Mouse (Mus musculus) lung, embryonic 15.5 days (tissue): ENCODE results near the gene Clba1. TPM values are rescaled to one million over a fixed set of nuclear protein-coding genes. Genes with fewer than 3 reads are reported as not detected.

Source experiments
- ATAC-seq: fragments of 200-750 bp; cut with Nextera tagmentation; 2 replicates; pipeline ENCODE4 v1.8.0; 2017; ENCODE audit warnings: moderate number of reproducible peaks, borderline replicate concordance; ENCODE audit not compliant: low FRiP score, low TSS enrichment; ENCODE audit errors: extremely low read depth
- H3K27ac ChIP-seq: fragments of 300-500 bp; sonication (generic); 2 replicates; pipeline ENCODE4 v1.5.1; 2015; ENCODE audit warnings: moderate library complexity, mild to moderate bottlenecking, inconsistent platforms
- H3K27me3 ChIP-seq: fragments of 300-500 bp; sonication (generic); 2 replicates; pipeline ENCODE4 v1.6.1; 2015; ENCODE audit warnings: inconsistent platforms
- H3K36me3 ChIP-seq: fragments of 300-500 bp; sonication (generic); 2 replicates; pipeline ENCODE4 v1.6.1; 2015; ENCODE audit warnings: inconsistent platforms
- H3K4me1 ChIP-seq: fragments of 300-500 bp; sonication (generic); 2 replicates; pipeline ENCODE4 v1.6.1; 2015; ENCODE audit warnings: inconsistent platforms
- H3K4me2 ChIP-seq: fragments of 300-500 bp; sonication (generic); 2 replicates; pipeline ENCODE4 v1.6.1; 2015; ENCODE audit warnings: inconsistent platforms, mild to moderate bottlenecking, moderate library complexity
- H3K4me3 ChIP-seq: fragments of 300-500 bp; sonication (generic); 2 replicates; pipeline ENCODE4 v1.5.1; 2015; ENCODE audit warnings: mild to moderate bottlenecking, inconsistent platforms
- H3K9ac ChIP-seq: fragments of 300-500 bp; sonication (generic); 2 replicates; pipeline ENCODE4 v1.6.1; 2015; ENCODE audit warnings: inconsistent platforms
- H3K9me3 ChIP-seq: fragments of 300-500 bp; sonication (generic); 2 replicates; pipeline ENCODE4 v1.6.1; 2016; ENCODE audit warnings: inconsistent platforms
- WGBS: fragments of 180-500 bp; shearing (Covaris S2); methylation state at CpG from one replicate; pipeline ENCODE4 v1.1.7; 2015; 5-methylcytosine and 5-hydroxymethylcytosine counted together
- polyA plus RNA-seq: library from polyadenylated mRNA; unstranded; fragments of >200 nt; fragmentation: Nextera tagmentation; extraction: Ambion mirVana; gene quantifications from 2 replicates; pipeline ENCODE4 v1.2.1, GENCODE M21; 2015

Gene Clba1
- polyA plus RNA-seq, 1 experiment from 2014 or later: 7.4 TPM

DNA sequence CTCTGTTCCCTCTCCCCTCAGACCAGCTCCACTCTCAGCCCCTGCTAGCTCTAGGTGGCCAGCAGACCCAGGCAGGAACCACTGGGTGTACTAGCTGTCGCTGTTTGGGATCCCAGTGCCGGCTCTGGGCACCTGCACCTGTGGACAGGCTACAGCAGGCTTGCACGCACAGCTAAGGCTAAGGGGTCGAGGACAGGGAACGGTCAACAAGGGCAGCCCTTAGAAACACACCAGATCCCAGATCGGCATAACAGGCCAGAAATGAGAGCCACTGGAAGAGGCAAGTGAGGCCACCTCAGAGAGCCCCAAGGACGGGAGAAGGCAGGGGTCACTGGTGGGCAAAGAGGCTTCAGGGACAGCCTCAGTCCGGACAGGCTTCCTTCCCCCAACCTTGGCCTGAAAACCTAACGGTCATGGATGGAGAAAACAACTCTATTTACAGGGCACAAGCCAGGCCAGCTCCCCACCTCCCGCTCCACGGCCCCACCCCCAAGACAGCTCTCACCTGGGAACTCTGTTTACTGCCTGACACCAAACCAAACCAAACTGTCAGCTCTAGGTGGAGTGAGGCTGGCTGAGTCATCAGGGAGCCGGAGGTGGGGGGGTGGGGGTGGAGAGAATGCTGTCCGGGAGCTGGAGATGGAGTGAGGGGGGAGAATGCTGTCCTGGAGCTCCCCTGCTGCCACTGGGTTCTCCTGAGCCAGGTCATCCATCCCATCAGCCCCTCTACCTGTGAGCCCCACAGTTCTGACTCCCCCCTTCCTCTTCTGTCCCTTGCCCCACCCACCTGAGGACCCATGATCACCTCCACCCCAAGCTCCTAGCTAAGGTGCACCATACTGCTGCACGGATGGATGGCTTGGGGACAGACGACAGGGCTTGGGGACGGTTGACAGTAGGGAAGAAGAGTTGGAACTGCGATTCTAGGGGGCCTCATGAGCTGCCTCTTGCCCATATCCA, 11.9 kb upstream of the Clba1 start:
- Histone ChIP-seq H3K4me2 (no peak overlapping the region; the same call in 1 of the 2 replicates), H3K9me3 (no peaks in the 10 kb centered on the region), H3K36me3 (no peaks in the 10 kb centered on the region), H3K4me1 (peaks cover 71% of the 10 kb centered on the region), H3K4me3 (no peak overlapping the region), H3K27ac (no peak overlapping the region), H3K27me3 (peaks cover 25% of the 10 kb centered on the region), H3K9ac (no peak overlapping the region)
- ATAC-seq: no peak
- 33% methylated on average over 17 of the region's 17 CpGs for WGBS

DNA sequence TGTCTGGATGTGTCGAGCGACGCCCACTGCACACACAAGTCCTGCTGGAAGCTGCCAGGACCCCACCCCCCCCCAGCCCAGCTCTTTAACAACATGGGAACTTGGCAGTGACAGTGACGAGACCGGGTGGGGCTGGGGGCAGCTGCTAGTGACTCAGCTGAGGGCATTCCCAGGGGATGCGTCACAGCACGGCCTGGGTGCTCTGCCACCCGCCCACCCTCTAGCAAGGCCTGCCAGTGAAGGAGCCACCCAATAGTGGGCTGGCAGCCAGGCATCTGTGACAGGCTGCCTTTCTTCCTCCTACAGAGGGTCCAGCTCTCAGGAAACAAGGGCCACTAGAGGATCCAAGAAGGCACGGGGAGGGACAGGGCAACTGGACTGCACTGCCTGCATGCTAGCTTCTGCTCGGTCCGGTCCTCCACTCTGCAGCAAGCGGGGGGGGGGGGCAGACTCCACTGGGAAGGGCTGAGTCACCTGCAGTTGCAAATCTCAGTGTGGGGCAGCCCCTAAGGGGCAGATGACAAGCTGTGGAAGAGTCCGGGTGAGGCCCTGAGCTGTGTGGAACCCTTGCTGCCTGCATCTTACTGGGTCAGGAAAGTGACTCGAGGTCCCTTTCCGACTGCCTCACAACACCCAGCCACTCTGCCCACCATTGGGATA, 10.9 kb upstream of the Clba1 start:
- no peak overlapping the region for H3K4me3 ChIP-seq
- H3K4me2 ChIP-seq: peak overlapping the region; percentile 19
- H3K27me3 ChIP-seq: peaks cover 33% of the 10 kb centered on the region
- peaks cover 80% of the 10 kb centered on the region for H3K4me1 ChIP-seq
- peak; percentile 27; the same call in 1 of the 2 replicates for ATAC-seq
- H3K27ac ChIP-seq: no peak overlapping the region
- no peaks in the 10 kb centered on the region for H3K36me3 ChIP-seq
- H3K9me3 ChIP-seq: no peaks in the 10 kb centered on the region
- 36% methylated on average over 15 of the region's 15 CpGs for WGBS
- no peak overlapping the region for H3K9ac ChIP-seq

DNA sequence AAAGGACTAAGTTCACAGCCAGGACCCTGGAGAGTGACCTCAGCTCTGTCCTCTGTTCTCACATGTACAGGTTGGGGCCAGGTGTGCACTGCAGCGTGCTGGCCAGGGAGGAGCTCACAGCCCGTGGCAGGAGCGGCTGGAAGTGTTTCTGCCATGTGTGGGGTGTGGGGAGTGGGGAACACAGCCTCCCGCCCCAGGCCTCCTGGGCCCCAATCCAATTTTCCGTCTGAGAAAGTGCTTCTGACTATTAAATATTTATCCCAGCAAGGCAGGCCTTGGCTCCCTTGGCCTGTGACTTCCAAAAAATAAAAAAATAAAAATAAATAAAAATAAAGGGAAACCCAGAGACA, 10.4 kb upstream of the Clba1 start:
- peak overlapping the region; percentile 19; the same call in 1 of the 2 replicates for H3K4me2 ChIP-seq
- no peak overlapping the region for H3K9ac ChIP-seq
- H3K4me1 ChIP-seq: peaks cover 80% of the 10 kb centered on the region
- H3K4me3 ChIP-seq: no peak overlapping the region
- no peaks in the 10 kb centered on the region for H3K36me3 ChIP-seq
- no peaks in the 10 kb centered on the region for H3K9me3 ChIP-seq
- peaks cover 38% of the 10 kb centered on the region for H3K27me3 ChIP-seq
- ATAC-seq: peak; percentile 19; the same call in 1 of the 2 replicates
- WGBS: 17% methylated on average over 5 of the region's 5 CpGs
- H3K27ac ChIP-seq: no peak overlapping the region

DNA sequence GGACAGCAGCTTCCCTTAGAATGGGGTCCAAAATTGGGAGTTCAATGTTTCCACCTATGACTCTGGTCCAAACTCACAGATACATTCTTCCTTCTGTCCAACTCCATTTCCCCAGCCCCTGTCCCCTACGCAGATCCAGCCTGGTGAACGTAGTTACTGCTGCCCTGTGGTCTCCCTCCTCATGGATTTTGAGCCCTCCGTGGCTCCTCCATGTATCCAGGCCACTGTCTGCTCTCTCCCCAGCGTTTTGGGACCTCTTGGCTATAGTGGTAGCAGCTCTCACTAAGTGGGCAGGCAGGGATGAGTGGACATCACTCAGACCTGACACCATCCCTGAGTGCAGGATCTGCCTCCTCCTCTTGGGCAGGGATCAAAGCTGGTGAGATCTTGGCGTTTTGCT, 10.0 kb upstream of the Clba1 start:
- no peaks in the 10 kb centered on the region for H3K36me3 ChIP-seq
- peaks cover 78% of the 10 kb centered on the region for H3K4me1 ChIP-seq
- ATAC-seq: no peak
- no peaks in the 10 kb centered on the region for H3K9me3 ChIP-seq
- H3K27me3 ChIP-seq: peaks cover 42% of the 10 kb centered on the region
- no peak overlapping the region for H3K4me3 ChIP-seq
- no peak overlapping the region for H3K9ac ChIP-seq
- no peak overlapping the region for H3K4me2 ChIP-seq
- WGBS: 56% methylated on average over 5 of the region's 5 CpGs
- H3K27ac ChIP-seq: no peak overlapping the region

DNA sequence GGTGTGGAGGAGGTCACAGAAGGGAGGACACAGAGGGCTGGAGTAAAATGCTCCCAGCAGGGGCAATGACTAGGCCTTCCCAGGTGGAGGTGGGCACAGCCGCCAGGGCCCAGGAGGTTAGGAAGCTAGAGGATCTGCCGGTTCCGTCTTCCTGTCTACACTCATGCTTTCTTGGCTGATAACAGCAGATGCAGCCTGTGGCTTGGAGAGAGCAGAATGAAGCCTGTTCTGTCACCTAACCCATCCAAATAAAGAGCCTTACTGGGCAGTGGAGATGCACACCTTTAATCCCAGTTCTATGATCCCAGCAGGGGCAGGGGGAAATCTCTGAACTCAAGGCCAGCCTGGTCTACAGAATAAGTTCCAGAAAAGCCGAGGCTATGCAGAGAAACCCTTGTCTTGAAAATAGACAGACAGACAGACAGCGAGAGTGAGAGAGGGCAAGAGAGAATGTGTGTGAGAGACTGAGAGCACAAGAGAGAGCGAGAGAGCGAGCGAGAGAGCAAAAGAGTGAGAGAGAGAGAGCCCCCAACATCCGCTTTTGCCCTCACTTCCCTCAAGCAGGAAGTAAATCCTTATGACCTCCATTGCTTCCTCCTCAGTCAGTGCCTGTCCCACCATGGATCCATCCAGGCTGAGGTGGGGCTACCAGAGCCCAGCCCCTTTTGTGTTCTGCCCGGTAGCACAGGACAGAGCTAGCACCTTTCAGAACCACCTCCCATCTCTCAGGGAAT, 9.3 kb upstream of the Clba1 start:
- no peak for ATAC-seq
- no peak overlapping the region for H3K9ac ChIP-seq
- H3K27ac ChIP-seq: no peak overlapping the region
- H3K27me3 ChIP-seq: peaks cover 49% of the 10 kb centered on the region
- no peak overlapping the region for H3K4me2 ChIP-seq
- no peak overlapping the region for H3K4me3 ChIP-seq
- H3K9me3 ChIP-seq: no peaks in the 10 kb centered on the region
- no peaks in the 10 kb centered on the region for H3K36me3 ChIP-seq
- H3K4me1 ChIP-seq: peaks cover 71% of the 10 kb centered on the region
- WGBS: 72% methylated on average over 10 of the region's 10 CpGs

DNA sequence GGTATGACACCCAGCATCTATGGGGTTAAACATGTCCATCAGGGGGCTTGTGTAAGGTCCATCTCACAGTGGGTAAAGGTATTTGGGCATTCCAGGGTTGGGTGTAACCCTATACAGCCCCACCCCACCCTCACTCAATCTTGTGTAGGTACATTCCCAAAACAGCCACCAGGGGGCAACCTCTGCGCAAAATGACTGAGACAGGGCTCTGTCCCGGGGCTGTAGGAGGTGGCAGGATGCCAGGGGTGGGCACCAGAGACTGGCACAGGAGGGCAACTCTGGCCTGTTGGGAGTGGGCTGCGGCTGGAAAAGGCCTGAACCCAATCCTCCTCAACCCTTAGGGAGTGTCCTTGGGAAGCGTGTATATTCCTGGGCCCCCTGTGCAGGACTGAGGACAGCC, 8.3 kb upstream of the Clba1 start:
- H3K27ac ChIP-seq: no peak overlapping the region
- H3K4me1 ChIP-seq: peaks cover 61% of the 10 kb centered on the region
- no peak overlapping the region for H3K9ac ChIP-seq
- no peaks in the 10 kb centered on the region for H3K36me3 ChIP-seq
- no peak overlapping the region for H3K4me3 ChIP-seq
- H3K27me3 ChIP-seq: peaks cover 55% of the 10 kb centered on the region
- WGBS: 6% methylated on average over 4 of the region's 4 CpGs
- H3K9me3 ChIP-seq: no peaks in the 10 kb centered on the region
- no peak; the same call in 1 of the 2 replicates for ATAC-seq
- no peak overlapping the region for H3K4me2 ChIP-seq

DNA sequence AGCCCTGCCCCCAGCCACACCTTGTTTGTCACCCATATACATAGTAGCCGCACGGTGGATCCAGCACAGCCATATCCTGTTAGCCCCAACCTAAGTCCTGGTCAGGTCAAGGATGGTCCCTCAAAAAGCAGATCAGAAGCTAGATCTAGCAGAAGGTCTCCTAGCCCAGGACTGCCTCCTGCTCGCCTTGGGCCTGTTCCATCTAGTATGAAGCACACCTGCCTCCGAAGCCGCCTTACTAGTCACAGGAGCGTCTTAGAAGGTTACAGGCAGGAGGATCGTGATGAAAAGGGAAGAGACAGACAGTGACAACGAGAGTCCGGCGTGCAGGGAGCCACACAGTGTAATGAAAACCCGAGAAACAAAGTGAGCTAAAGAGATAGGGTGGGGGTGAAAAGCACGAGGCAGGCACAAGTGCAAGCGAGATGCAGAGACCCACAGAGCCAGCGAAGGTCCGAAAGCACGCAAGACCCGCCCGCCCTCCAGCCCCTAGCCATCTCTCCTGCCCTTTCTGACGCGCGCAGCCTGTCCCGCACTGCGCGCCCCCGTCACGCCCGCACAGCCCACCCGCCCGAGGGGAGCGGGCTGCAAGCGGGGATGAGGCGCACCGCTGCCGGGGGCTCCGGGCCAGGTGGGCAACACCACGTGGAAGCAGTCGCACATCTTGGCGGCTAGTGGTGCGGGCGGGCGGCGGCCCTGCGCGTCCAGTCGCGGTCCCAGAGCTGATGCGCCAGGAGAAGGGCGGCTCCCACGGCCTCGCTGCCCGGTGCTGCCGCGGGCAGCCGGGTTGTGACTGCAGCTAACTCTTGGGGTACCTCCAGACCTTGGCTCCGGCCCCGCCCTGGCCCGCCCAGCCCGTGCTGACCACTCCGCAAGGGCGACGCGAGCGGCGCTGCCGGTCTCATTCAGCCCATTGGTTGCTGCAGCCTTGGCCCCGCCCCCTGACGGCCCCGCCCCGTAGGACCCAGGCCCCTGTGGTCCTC, 6.6 kb upstream of the Clba1 start, which contains the start of gene Ahnak2:
Gene Ahnak2, minus strand, starts transcription at position 794 of the 983 bp plus-strand sequence.
- peak; percentile 29; the same call in 1 of the 2 replicates for ATAC-seq
- Histone ChIP-seq H3K36me3 (no peaks in the 10 kb centered on the region), H3K27me3 (peaks cover 53% of the 10 kb centered on the region), H3K4me1 (peaks cover 48% of the 10 kb centered on the region), H3K4me3 (peak within 1 kb of the TSS; percentile 46), H3K9ac (peak within 1 kb of the TSS; percentile 38), H3K4me2 (peak within 1 kb of the TSS; percentile 98), H3K9me3 (no peaks in the 10 kb centered on the region), H3K27ac (no peak within 1 kb of the TSS)
- WGBS: 3% methylated on average over 64 of the region's 69 CpGs

DNA sequence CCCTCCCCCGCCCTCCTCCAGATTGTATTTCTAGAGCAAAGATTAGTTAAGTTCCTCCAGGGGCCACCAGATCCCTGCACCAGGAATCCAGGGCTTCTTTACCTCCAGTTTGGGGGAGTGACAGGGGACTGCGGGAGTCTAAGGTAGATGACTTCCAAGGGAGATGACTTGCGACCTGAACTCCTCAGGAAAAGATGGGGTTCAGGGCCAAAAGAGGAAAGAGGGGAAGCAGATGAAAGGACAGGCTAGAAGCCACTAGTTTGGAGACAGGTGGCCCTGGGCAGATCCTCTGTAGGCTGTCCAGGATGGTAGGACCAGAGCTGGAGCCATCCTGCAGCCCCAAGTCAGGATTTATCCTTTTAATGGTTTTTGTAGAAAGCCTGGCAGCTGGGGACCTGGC, 5.8 kb upstream of the Clba1 start:
- 15% methylated on average over 3 of the region's 3 CpGs for WGBS
- H3K4me1 ChIP-seq: peaks cover 40% of the 10 kb centered on the region
- peaks cover 50% of the 10 kb centered on the region for H3K27me3 ChIP-seq
- peak overlapping the region; percentile 98; the same call in 1 of the 2 replicates for H3K4me2 ChIP-seq
- H3K9me3 ChIP-seq: no peaks in the 10 kb centered on the region
- no peak for ATAC-seq
- H3K9ac ChIP-seq: no peak overlapping the region
- H3K4me3 ChIP-seq: no peak overlapping the region
- H3K27ac ChIP-seq: no peak overlapping the region
- no peaks in the 10 kb centered on the region for H3K36me3 ChIP-seq

DNA sequence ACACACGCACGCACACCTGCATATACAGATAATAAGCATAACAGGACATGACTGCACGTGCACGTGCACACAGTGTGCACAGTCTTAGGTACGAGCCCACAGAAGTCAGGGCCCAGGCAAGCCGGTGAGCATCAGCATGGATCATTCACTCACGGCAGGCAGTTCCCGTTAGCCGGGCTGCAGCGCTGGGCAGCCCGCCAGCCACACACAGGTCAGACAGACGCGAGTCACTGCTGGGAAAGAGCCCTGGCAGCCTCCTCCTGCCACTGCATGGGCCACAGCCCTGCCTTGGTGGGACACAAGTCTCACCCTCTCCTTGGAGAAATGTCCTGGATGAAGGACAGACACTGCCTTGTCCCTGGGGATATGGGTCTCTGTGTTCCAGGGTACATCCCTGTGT, 4.7 kb upstream of the Clba1 start:
- Histone ChIP-seq H3K27ac (no peak overlapping the region), H3K4me2 (no peak overlapping the region), H3K36me3 (no peaks in the 10 kb centered on the region), H3K4me1 (peaks cover 35% of the 10 kb centered on the region), H3K4me3 (no peak overlapping the region), H3K9me3 (no peaks in the 10 kb centered on the region), H3K27me3 (peaks cover 50% of the 10 kb centered on the region), H3K9ac (no peak overlapping the region)
- no peak for ATAC-seq
- 44% methylated on average over 13 of the region's 13 CpGs for WGBS

DNA sequence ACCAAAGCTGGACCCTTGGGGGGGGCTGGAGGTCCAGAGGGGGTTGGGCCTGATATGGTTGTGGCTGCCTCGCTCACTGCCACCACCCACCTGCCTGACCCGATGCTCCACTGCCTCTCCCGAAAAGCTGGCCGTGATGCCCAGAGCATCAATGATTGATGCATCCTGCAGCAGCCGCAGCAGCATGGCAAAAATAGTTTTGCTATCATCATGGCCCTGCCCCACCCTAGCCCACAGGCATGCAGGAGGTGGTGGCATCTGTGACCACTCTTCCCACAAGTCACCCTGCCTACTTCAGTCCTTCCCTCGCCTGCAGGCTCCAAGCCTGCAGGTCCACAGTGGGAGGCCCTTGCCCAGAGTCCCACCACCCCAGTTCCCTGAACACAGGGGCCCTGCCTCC, 2.7 kb upstream of the Clba1 start:
- Histone ChIP-seq H3K4me1 (peaks cover 32% of the 10 kb centered on the region), H3K36me3 (no peaks in the 10 kb centered on the region), H3K27ac (no peak overlapping the region), H3K9me3 (no peaks in the 10 kb centered on the region), H3K4me2 (no peak overlapping the region), H3K27me3 (peaks cover 44% of the 10 kb centered on the region), H3K4me3 (no peak overlapping the region), H3K9ac (no peak overlapping the region)
- ATAC-seq: no peak
- WGBS: 52% methylated on average over 6 of the region's 6 CpGs

DNA sequence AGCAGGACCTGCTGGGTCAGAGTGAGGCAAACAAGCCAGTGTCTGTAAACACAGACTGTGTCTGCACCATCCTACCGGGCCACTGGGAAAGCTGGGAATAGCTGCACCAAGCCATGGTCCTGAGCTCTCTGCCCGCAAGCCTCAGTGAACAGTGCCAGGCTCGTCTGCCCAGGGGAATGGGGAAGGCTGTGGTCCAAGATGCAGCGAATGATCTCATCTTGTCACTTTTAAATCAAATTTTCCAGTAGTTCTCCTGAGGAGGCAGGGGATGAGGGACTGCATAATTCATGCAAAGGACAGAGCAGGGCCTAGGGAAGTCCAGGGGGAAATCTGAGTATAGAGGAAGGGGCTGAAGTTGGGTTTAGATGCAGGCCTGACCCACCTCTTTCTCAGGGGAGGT, 941 bp upstream of the Clba1 start:
- H3K9ac ChIP-seq: no peak overlapping the region
- no peak overlapping the region for H3K4me3 ChIP-seq
- no peaks in the 10 kb centered on the region for H3K9me3 ChIP-seq
- ATAC-seq: no peak
- H3K4me1 ChIP-seq: peaks cover 18% of the 10 kb centered on the region
- no peak overlapping the region for H3K27ac ChIP-seq
- H3K36me3 ChIP-seq: no peaks in the 10 kb centered on the region
- H3K27me3 ChIP-seq: peaks cover 28% of the 10 kb centered on the region
- no peak overlapping the region for H3K4me2 ChIP-seq
- 82% methylated on average over 4 of the region's 4 CpGs for WGBS
